Mouse (Mus musculus) c-Kit-positive CD71-positive TER-119-negative erythroid progenitor cells, embryonic 14.5 days (primary cell): Measurements from ENCODE around the gene Cd22.

Experiments
- DNase-seq: peaks from one replicate; pipeline ENCODE4 v3.0.0-alpha.2; 2013; ENCODE audit warnings: low read depth

The Cd22 gene

GRCm38 (mm10) chr7:30820131-30820530 is 60.0 kb downstream of the Cd22 start:
- no peak for DNase-seq
